Comparison of ENCODE assay signal across 24 mouse cellular contexts in genomic region chr1:92243549-92243948, GRCm38 (mm10).
"Had no signal": no experiment of that assay in that cellular context is flagged by ENCODE, and none has a peak within 500 bp of the region (broad histone marks: within the 10 kb centered on the region; RNA-seq: fewer than 3 reads in every experiment).

No protein-coding gene starts in this region.

- DNase-seq: kidney, adult 18-20 months; kidney, adult 9 months; kidney, postnatal 14 days; kidney, postnatal 4 days; left cerebral cortex, postnatal 4 days; liver, postnatal 0 days; lung, embryonic 14.5 days; right cerebral cortex, adult 18-20 months; right cerebral cortex, postnatal 14 days; right cerebral cortex, postnatal 4 days; thymus, adult 2 months; thymus, postnatal 14 days; thymus, postnatal 4 days had no signal

- H3K9ac ChIP-seq: limb, embryonic 12.5 days; limb, embryonic 15.5 days; liver, embryonic 14.5 days; liver, postnatal 0 days; lung, embryonic 14.5 days; midbrain, embryonic 12.5 days; midbrain, embryonic 15.5 days; neural tube, embryonic 12.5 days; neural tube, embryonic 15.5 days had no signal

- H3K4me1 ChIP-seq: limb, embryonic 12.5 days; limb, embryonic 15.5 days; midbrain, embryonic 15.5 days; neural tube, embryonic 12.5 days; neural tube, embryonic 15.5 days had no signal

- H3K4me2 ChIP-seq: limb, embryonic 12.5 days; limb, embryonic 15.5 days; liver, embryonic 11.5 days; lung, embryonic 14.5 days; midbrain, embryonic 12.5 days; midbrain, embryonic 15.5 days; neural tube, embryonic 12.5 days; neural tube, embryonic 15.5 days had no signal

- ATAC-seq: liver, postnatal 0 days; lung, postnatal 0 days; midbrain, embryonic 15.5 days had no signal

- H3K36me3 ChIP-seq: limb, embryonic 12.5 days; limb, embryonic 15.5 days; midbrain, embryonic 12.5 days; midbrain, embryonic 15.5 days; neural tube, embryonic 12.5 days; neural tube, embryonic 15.5 days had no signal

- H3K4me3 ChIP-seq: limb, embryonic 12.5 days; limb, embryonic 15.5 days; midbrain, embryonic 12.5 days; midbrain, embryonic 15.5 days; neural tube, embryonic 12.5 days; neural tube, embryonic 15.5 days had no signal

- H3K27me3 ChIP-seq: limb, embryonic 12.5 days; limb, embryonic 15.5 days; midbrain, embryonic 15.5 days; neural tube, embryonic 12.5 days had no signal

- H3K27ac ChIP-seq: limb, embryonic 12.5 days; limb, embryonic 15.5 days; liver, embryonic 14.5 days; macrophage; midbrain, embryonic 12.5 days; midbrain, embryonic 15.5 days; neural tube, embryonic 12.5 days; neural tube, embryonic 15.5 days; stomach, postnatal 0 days had no signal

- H3K9me3 ChIP-seq: limb, embryonic 12.5 days; limb, embryonic 15.5 days; midbrain, embryonic 12.5 days; midbrain, embryonic 15.5 days; neural tube, embryonic 12.5 days; neural tube, embryonic 15.5 days had no signal
